Comparison of ENCODE assay signal across 12 mouse cellular contexts in the genomic region with DNA sequence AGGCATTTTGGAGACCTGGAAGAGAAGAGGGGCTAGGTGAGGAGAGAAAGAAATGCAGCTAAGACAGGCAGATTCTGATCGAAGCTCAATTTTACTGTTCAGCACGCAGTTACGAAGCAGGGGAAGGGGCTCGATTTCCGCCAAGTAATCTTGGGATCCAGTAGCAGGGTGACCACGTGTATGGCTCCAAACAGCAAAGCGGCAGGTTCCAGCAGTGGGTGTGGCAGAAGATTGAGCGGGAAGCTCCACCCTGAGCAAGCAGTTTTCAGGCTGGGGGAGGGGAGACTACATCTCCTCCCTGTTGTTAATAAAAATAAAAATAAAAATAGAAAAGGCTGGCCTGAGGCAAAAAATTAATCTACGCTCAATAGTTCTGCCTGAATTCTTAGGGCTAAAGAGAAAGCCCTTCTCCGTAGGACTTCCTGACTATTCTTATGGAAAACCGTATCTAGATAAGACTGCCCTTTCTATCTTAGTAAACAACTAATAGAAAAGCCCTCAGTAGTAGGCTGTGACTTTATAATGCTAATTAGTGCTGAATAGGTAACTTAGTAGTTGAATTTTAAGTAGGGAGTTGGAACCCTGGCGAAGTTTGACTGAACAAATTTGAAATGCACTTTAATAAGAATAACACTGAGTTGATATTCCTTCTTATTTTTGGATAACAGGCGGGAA. TPM values are rescaled to one million over a fixed set of nuclear protein-coding genes. Genes with fewer than 3 reads are reported as not detected.
DNase-seq lines count a peak whose midpoint lies in the region; ATAC-seq and TF ChIP-seq lines count a peak whose summit lies in the region.
"Had no signal": no experiment of that assay in that cellular context is flagged by ENCODE, and none has a peak within 500 bp of the region (broad histone marks: within the 10 kb centered on the region; RNA-seq: fewer than 3 reads in every experiment).

No protein-coding gene starts in this region.

- no peak for DNase-seq in heart, embryonic 10.5 days (ENCODE audit: low spot score)
- no peak for DNase-seq in CH12.LX (ENCODE audit: extremely low read depth)
- DNase-seq in liver, postnatal 0 days: peak; percentile 30
- DNase-seq in right cerebral cortex, postnatal 14 days: no peak
- DNase-seq in thymus, postnatal 0 days (ENCODE audit: low spot score): no peak
- no peak for DNase-seq in left cerebral cortex, postnatal 25 days (ENCODE audit: low spot score in 2 of 2)
- DNase-seq: cerebellum, postnatal 25 days; thymus, adult 2 months had no signal

- intact Hi-C loops in left cerebral cortex, postnatal 25 days (cut with DNase I): no loop called here

- no peak for TF ChIP-seq RAD21 in CH12.LX (IDR thresholded peaks at IDR 0.05; ENCODE audit: low read depth, low read length)

- ATAC-seq in heart, embryonic 13.5 days (ENCODE audit: extremely low read depth, insufficient number of reproducible peaks, low FRiP score, low TSS enrichment): no peak
- no peak for ATAC-seq in intestine, postnatal 0 days
- peak; percentile 72 for ATAC-seq in liver, postnatal 0 days

- H3K79me2 ChIP-seq in CH12.LX (replicated peaks; ENCODE audit: control insufficient read depth, extremely low read depth, insufficient read depth, poor library complexity, severe bottlenecking): peaks cover 46% of the 10 kb centered on the region

- dilution Hi-C loops in CH12.LX (cut with MboI; ENCODE audit: extremely low pct_ligation_motif_present, extremely low pct_unique_long_range_greater_than_20kb, low sequenced_read_pairs): no loop called here

- 65% methylated on average over 13 of the region's 13 CpGs for WGBS in heart, embryonic 13.5 days
- 68% methylated on average over 13 of the region's 13 CpGs for WGBS in heart, embryonic 10.5 days
- WGBS in intestine, postnatal 0 days: 53% methylated on average over 13 of the region's 13 CpGs
- WGBS in liver, postnatal 0 days (ENCODE audit: insufficient replicate concordance): 53% methylated on average over 13 of the region's 13 CpGs

- no peak overlapping the region for H3K4me3 ChIP-seq in heart, embryonic 13.5 days
- H3K4me3 ChIP-seq in heart, embryonic 10.5 days: no peak overlapping the region
- peak overlapping the region in 2 of 3 experiments; percentile 40 to 42 for H3K4me3 ChIP-seq in CH12.LX (replicated peaks in 1 of 3; ENCODE audit: low read depth in 2 of 3, low read length in 2 of 3, poor library complexity in 1 of 3)
- H3K4me3 ChIP-seq in intestine, postnatal 0 days (ENCODE audit: low read depth, low read length): no peak overlapping the region
- peak overlapping the region; percentile 15; the same call in 1 of the 2 replicates for H3K4me3 ChIP-seq in liver, postnatal 0 days (ENCODE audit: low read depth, low read length)

- no peaks in the 10 kb centered on the region for H3K27me3 ChIP-seq in heart, embryonic 13.5 days (replicated peaks)
- no peaks in the 10 kb centered on the region for H3K27me3 ChIP-seq in heart, embryonic 10.5 days (ENCODE audit: insufficient read depth, poor library complexity, severe bottlenecking)
- H3K27me3 ChIP-seq in CH12.LX (replicated peaks): no peaks in the 10 kb centered on the region
- no peaks in the 10 kb centered on the region for H3K27me3 ChIP-seq in intestine, postnatal 0 days (replicated peaks; ENCODE audit: control insufficient read depth, insufficient read depth, low read length)
- H3K27me3 ChIP-seq in liver, postnatal 0 days (ENCODE audit: insufficient read depth, low read length): no peaks in the 10 kb centered on the region

- no peaks in the 10 kb centered on the region for H3K36me3 ChIP-seq in heart, embryonic 13.5 days
- no peaks in the 10 kb centered on the region for H3K36me3 ChIP-seq in heart, embryonic 10.5 days
- H3K36me3 ChIP-seq in CH12.LX (replicated peaks in 1 of 2; ENCODE audit: control insufficient read depth in 1 of 2, insufficient read depth in 1 of 2, low read length in 1 of 2): no peaks in the 10 kb centered on the region
- no peaks in the 10 kb centered on the region for H3K36me3 ChIP-seq in intestine, postnatal 0 days (ENCODE audit: control insufficient read depth, insufficient read depth)
- H3K36me3 ChIP-seq in liver, postnatal 0 days (replicated peaks; ENCODE audit: insufficient read depth, low read length): no peaks in the 10 kb centered on the region

- TF ChIP-seq EP300 in CH12.LX (IDR thresholded peaks at IDR 0.05; ENCODE audit: low read length): no peak
- TF ChIP-seq EP300 in liver, postnatal 0 days (IDR thresholded peaks at IDR 0.05; ENCODE audit: low read depth): no peak

- no peak overlapping the region for H3K9ac ChIP-seq in heart, embryonic 13.5 days
- H3K9ac ChIP-seq in CH12.LX (ENCODE audit: insufficient read depth, low read depth): peak overlapping the region; percentile 62
- no peak overlapping the region for H3K9ac ChIP-seq in intestine, postnatal 0 days (ENCODE audit: low read depth, low read length)
- H3K9ac ChIP-seq in liver, postnatal 0 days (replicated peaks): 0 out of 2 replicates have a peak overlapping the region, but pooled peaks have one; percentile 26

- 0 out of 2 replicates have a peak, but pooled peaks cover 3% of the 10 kb centered on the region for H3K4me1 ChIP-seq in heart, embryonic 13.5 days
- peaks cover 5% of the 10 kb centered on the region; the same call in 1 of the 2 replicates for H3K4me1 ChIP-seq in heart, embryonic 10.5 days
- H3K4me1 ChIP-seq in CH12.LX (ENCODE audit: control insufficient read depth in 1 of 2, insufficient read depth in 2 of 2): peaks cover 19 to 29% of the 10 kb centered on the region in 2 experiments
- no peaks in the 10 kb centered on the region; the same call in 1 of the 2 replicates for H3K4me1 ChIP-seq in intestine, postnatal 0 days (replicated peaks; ENCODE audit: control insufficient read depth, insufficient read depth, low read length)
- H3K4me1 ChIP-seq in liver, postnatal 0 days (ENCODE audit: insufficient read depth): peaks cover 14% of the 10 kb centered on the region

- peak; percentile 39; the same call in 1 of the 2 replicates for TF ChIP-seq POLR2A in CH12.LX (IDR thresholded peaks at IDR 0.05; ENCODE audit: low read depth, low read length)

- no peaks in the 10 kb centered on the region for H3K9me3 ChIP-seq in heart, embryonic 13.5 days
- H3K9me3 ChIP-seq in heart, embryonic 10.5 days: no peaks in the 10 kb centered on the region
- no peaks in the 10 kb centered on the region for H3K9me3 ChIP-seq in CH12.LX (replicated peaks; ENCODE audit: low read length)
- H3K9me3 ChIP-seq in intestine, postnatal 0 days (ENCODE audit: control insufficient read depth): no peaks in the 10 kb centered on the region
- no peaks in the 10 kb centered on the region for H3K9me3 ChIP-seq in liver, postnatal 0 days (ENCODE audit: low read length)

- TF ChIP-seq CTCF in CH12.LX (conservative IDR thresholded peaks at IDR 0.05 in 1 of 2, IDR thresholded peaks at IDR 0.05 in 1 of 2; ENCODE audit: low read depth in 2 of 2, low read length in 2 of 2): no peak
- no peak for TF ChIP-seq CTCF in intestine, postnatal 0 days (IDR thresholded peaks at IDR 0.05; ENCODE audit: low read depth)
- no peak for TF ChIP-seq CTCF in liver, postnatal 0 days (IDR thresholded peaks at IDR 0.05; ENCODE audit: low read depth)

- peak overlapping the region; percentile 40 for H3K4me2 ChIP-seq in heart, embryonic 13.5 days
- H3K4me2 ChIP-seq in CH12.LX (ENCODE audit: insufficient read depth, low read depth, poor library complexity, severe bottlenecking): peak overlapping the region; percentile 65
- H3K4me2 ChIP-seq in intestine, postnatal 0 days (replicated peaks; ENCODE audit: low read depth): peak overlapping the region; percentile 50
- peak overlapping the region; percentile 50 for H3K4me2 ChIP-seq in liver, postnatal 0 days (ENCODE audit: low read depth, low read length)

- in situ Hi-C loops in CH12.LX (cut with MboI; ENCODE audit: low pct_ligation_motif_present, low pct_unique_long_range_greater_than_20kb, low sequenced_read_pairs): no loop called here

- H3K27ac ChIP-seq in heart, embryonic 13.5 days (replicated peaks): no peak overlapping the region
- no peak overlapping the region for H3K27ac ChIP-seq in heart, embryonic 10.5 days
- H3K27ac ChIP-seq in CH12.LX (ENCODE audit: insufficient read depth, low read depth): peak overlapping the region; percentile 47; the same call in 1 of the 2 replicates
- H3K27ac ChIP-seq in intestine, postnatal 0 days (ENCODE audit: low read depth, low read length): no peak overlapping the region
- peak overlapping the region; percentile 46; the same call in 1 of the 2 replicates for H3K27ac ChIP-seq in liver, postnatal 0 days (ENCODE audit: low read depth)

TF ChIP-seq in CH12.LX, 34 proteins besides CTCF, POLR2A, EP300 and RAD21 (continues in another document):
- TF ChIP-seq JUN (IDR thresholded peaks at IDR 0.05; ENCODE audit: insufficient read depth, low read depth, low read length) (no peak), MAFK (IDR thresholded peaks at IDR 0.05; ENCODE audit: insufficient replicate concordance, low read length) (peak; percentile 78; the same call in 1 of the 2 replicates), MYC (IDR thresholded peaks at IDR 0.05; ENCODE audit: low read depth, low read length) (peak; percentile 91), CHD2 (IDR thresholded peaks at IDR 0.05; ENCODE audit: low read length) (peak; percentile 78), MXI1 (IDR thresholded peaks at IDR 0.05; ENCODE audit: low read depth, low read length) (peak; percentile 98), E2F4 (IDR thresholded peaks at IDR 0.05; ENCODE audit: insufficient replicate concordance, low read depth, low read length) (0 out of 2 replicates have a peak, but pooled peaks have one; percentile 31), IRF4 (IDR thresholded peaks at IDR 0.05; ENCODE audit: low read depth, low read length) (no peak), ZMIZ1 (IDR thresholded peaks at IDR 0.05; ENCODE audit: low read depth, low read length) (no peak), SIN3A (IDR thresholded peaks at IDR 0.05; ENCODE audit: low read length) (peak; percentile 39; the same call in 1 of the 2 replicates), MAX (IDR thresholded peaks at IDR 0.05; ENCODE audit: low read length) (peak; percentile 86), JUND (conservative IDR thresholded peaks at IDR 0.05; ENCODE audit: low read depth, low read length) (no peak), POLR2AphosphoS2 (IDR thresholded peaks at IDR 0.05; ENCODE audit: low read depth, low read length) (no peak), CHD1 (IDR thresholded peaks at IDR 0.05; ENCODE audit: low read depth, low read length) (no peak)

RNA-seq across cellular contexts. Expression of a gene that starts 48.8 kb away (rescaled TPM):
- not detected in 2 replicates for polyA plus RNA-seq in heart, embryonic 13.5 days (2015; fragmentation: Nextera tagmentation; extraction: Ambion mirVana)
- polyA plus RNA-seq in heart, embryonic 10.5 days (2016; fragmentation: Nextera tagmentation; extraction: Ambion mirVana): not detected in 2 replicates
- total RNA-seq in CH12.LX (2012; rRNA removed): 0.38 and 0.68 TPM in 2 replicates
- 0.21 and 0.38 TPM in 2 replicates for total RNA-seq in CH12.LX (2014; rRNA removed)
- 0.23 and 0.25 TPM in 2 replicates for polyA plus RNA-seq in CH12.LX (2012; ENCODE audit: insufficient read length, low read depth)
- polyA plus RNA-seq in intestine, postnatal 0 days (2015; fragmentation: Nextera tagmentation; extraction: Ambion mirVana): 0.25 and 0.44 TPM in 2 replicates
- polyA plus RNA-seq in liver, postnatal 0 days (2015; fragmentation: Nextera tagmentation; extraction: Ambion mirVana): 0.27 and 0.59 TPM in 2 replicates
- 2.6 and 2.7 TPM in 2 replicates for polyA plus RNA-seq in thymus, postnatal 0 days (2015; fragmentation: Nextera tagmentation; extraction: Ambion mirVana)
- total RNA-seq in left cerebral cortex, postnatal 25 days (2021): not detected
- total RNA-seq: layer of hippocampus, postnatal 10 days had no signal
- polyA plus RNA-seq: C2C12 had no signal

Comparison
In these comparisons a context has a peak if more than half of its experiments do, and no peak if none do; other contexts are left out.
1. H3K27ac ChIP-seq: peak in CH12.LX (single experiment) and liver, postnatal 0 days (single experiment); none in heart, embryonic 13.5 days (single experiment), heart, embryonic 10.5 days (single experiment) and intestine, postnatal 0 days (single experiment).
2. H3K4me3 ChIP-seq: peak in CH12.LX (2 of 3) and liver, postnatal 0 days (single experiment); none in heart, embryonic 13.5 days (single experiment), heart, embryonic 10.5 days (single experiment) and intestine, postnatal 0 days (single experiment).
3. H3K9ac ChIP-seq: peak in CH12.LX (single experiment) and liver, postnatal 0 days (single experiment); none in heart, embryonic 13.5 days (single experiment) and intestine, postnatal 0 days (single experiment).
4. Peak in every context shown above with its lines, with median percentiles within 50 percentile points of each other: H3K4me2 ChIP-seq.